Mouse (Mus musculus): ENCODE measurements at regions not wholly inside any gene's neighbourhood (a gene's known extent, or its start where the extent isn't known, plus 50 kb on each side); places are given as distances from the start of the nearest gene placed in this dataset.

DNA sequence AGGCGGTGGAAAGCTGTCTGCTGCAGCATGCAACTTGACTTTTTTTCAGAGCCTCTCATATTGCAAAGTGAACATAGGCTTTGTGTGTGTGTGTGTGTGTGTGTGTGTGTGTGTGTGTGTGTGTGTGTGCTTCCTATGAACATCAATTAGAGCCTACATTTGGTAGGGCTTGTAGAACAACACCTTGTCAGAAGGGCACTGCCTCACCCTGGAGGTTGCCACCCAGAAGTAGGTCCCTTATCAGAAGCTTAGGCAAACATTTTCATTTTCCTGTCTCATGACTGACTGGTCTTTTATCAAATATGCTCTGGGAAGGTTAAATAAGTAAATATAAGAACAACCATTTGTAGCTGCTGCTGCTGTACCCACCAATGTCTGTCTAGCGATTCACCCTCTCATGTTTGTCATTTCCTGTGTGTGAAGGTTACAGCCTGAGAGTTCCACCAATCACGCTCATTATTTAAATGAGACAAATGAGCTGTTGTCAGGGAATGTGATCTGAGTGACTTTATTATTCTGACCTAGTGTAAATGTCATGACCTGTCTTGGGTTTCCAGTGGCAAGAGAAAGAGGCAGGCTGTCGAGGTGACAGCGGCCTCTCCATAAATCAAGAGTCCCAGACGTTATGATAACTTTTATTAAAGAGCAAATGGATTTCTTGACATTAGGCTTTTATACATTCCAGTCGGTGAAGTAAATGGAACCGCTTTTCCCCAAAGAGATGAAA is 310.1 kb downstream of the Irx1 start:
- TF ChIP-seq CTCF (IDR thresholded peaks at IDR 0.05) (no peak), EP300 (IDR thresholded peaks at IDR 0.05) (no peak)
